Mouse (Mus musculus): ENCODE measurements at regions not wholly inside any gene's neighbourhood (a gene's known extent, or its start where the extent isn't known, plus 50 kb on each side); places are given as distances from the start of the nearest gene placed in this dataset.

- no peak for DNase-seq
Measured at GRCm38 (mm10) chr7:37096291-37096690, 398.4 kb downstream of the Tshz3 start.

- no peak for DNase-seq
Measured at GRCm38 (mm10) chr7:37098950-37099349, 401.0 kb downstream of the Tshz3 start.

- DNase-seq: no peak
Measured at GRCm38 (mm10) chr7:37104671-37105070, 406.8 kb downstream of the Tshz3 start.

GRCm38 (mm10) chr7:37111071-37111470 is 413.2 kb downstream of the Tshz3 start:
- no peak for DNase-seq

GRCm38 (mm10) chr7:37120776-37121175 is 422.9 kb downstream of the Tshz3 start:
- DNase-seq: no peak

GRCm38 (mm10) chr7:37140191-37140590 is 442.3 kb downstream of the Tshz3 start:
- no peak for DNase-seq

GRCm38 (mm10) chr7:37142780-37143179 is 444.9 kb downstream of the Tshz3 start:
- DNase-seq: no peak

- no peak for DNase-seq
Measured at GRCm38 (mm10) chr7:37144303-37144702, 446.4 kb downstream of the Tshz3 start.

GRCm38 (mm10) chr7:37149711-37150110 is 451.8 kb downstream of the Tshz3 start:
- DNase-seq: peak in 1 of 2 experiments; percentile 3

- DNase-seq: no peak
Measured at GRCm38 (mm10) chr7:37159801-37160200, 461.9 kb downstream of the Tshz3 start.

GRCm38 (mm10) chr7:37168883-37169282 is 471.0 kb downstream of the Tshz3 start:
- no peak for DNase-seq

GRCm38 (mm10) chr7:37175746-37176145 is 477.8 kb downstream of the Tshz3 start:
- DNase-seq: no peak

GRCm38 (mm10) chr7:37178256-37178655 is 480.3 kb downstream of the Tshz3 start:
- DNase-seq: no peak

- no peak for DNase-seq
Measured at GRCm38 (mm10) chr7:37179907-37180306, 482.0 kb downstream of the Tshz3 start.

- DNase-seq: no peak
Measured at GRCm38 (mm10) chr7:37180416-37180815, 482.5 kb downstream of the Tshz3 start.

- DNase-seq: no peak
Measured at GRCm38 (mm10) chr7:37181109-37181508, 483.2 kb downstream of the Tshz3 start.

- no peak for DNase-seq
Measured at GRCm38 (mm10) chr7:37192536-37192935, 494.6 kb downstream of the Tshz3 start.

GRCm38 (mm10) chr7:37204800-37205199 is 506.9 kb downstream of the Tshz3 start:
- no peak for DNase-seq

- DNase-seq: no peak
Measured at GRCm38 (mm10) chr7:37208305-37208704, 510.4 kb downstream of the Tshz3 start.

- DNase-seq: no peak
Measured at GRCm38 (mm10) chr7:37213751-37214181, 515.8 kb downstream of the Tshz3 start.

- DNase-seq: no peak
Measured at GRCm38 (mm10) chr7:37215498-37215897, 517.6 kb downstream of the Tshz3 start.

GRCm38 (mm10) chr7:37220476-37220875 is 522.6 kb downstream of the Tshz3 start:
- no peak for DNase-seq

GRCm38 (mm10) chr7:37226423-37226822 is 528.5 kb downstream of the Tshz3 start:
- no peak for DNase-seq

- no peak for DNase-seq
Measured at GRCm38 (mm10) chr7:37230641-37231347, 532.9 kb downstream of the Tshz3 start.

- no peak for DNase-seq
Measured at GRCm38 (mm10) chr7:37240832-37241231, 532.6 kb downstream of the Zfp536 start.

Data from cerebellum, adult 18-20 months (tissue).